Mouse (Mus musculus): ENCODE measurements around the gene Trmt10c.
A peak's percentile ranks its signal among the peaks of the same experiment; 100 is the strongest.

Trmt10c gene

DNA sequence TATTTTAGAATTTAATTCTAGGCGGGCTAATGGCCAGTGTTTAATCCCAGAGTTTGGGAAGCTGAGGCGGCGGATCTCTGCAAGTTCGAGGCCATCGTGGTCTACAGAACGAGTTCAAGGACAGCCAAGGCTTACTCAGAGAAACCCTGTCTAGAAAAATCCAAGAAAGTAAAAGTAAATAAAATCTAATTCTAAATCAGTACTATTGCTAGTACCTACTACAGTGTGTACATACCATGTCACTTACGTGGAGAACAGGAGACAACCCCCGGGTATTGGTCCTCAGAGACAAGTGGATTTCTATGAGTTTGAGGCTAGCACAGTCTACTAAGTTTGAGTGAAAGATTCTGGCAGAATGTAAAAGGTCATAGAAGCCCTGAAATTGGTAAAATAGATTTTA lies 471 bp upstream of the Trmt10c start:
- DNase-seq (ENCODE audit: low read depth), result no peak

DNA sequence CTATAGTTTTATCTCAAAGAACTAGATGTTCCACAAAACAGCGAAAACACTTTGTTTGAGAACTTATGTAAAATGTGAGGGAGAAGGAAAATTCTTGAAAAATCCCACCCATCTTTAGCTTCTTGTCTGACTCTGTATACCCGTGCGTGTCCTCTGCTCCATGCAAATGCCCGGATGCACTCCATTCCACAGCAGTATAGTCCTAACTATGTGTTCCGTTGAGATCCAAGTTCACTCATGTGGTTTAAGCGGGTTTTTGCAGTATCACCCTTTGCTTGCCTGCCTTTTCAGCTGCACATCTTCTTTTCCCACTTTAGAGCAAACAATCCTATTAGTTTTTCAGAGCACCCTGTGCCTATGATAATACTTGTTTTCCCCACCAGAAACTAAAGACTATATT lies 1.1 kb downstream of the Trmt10c start:
- peak; percentile 58 for DNase-seq (ENCODE audit: low read depth)

DNA sequence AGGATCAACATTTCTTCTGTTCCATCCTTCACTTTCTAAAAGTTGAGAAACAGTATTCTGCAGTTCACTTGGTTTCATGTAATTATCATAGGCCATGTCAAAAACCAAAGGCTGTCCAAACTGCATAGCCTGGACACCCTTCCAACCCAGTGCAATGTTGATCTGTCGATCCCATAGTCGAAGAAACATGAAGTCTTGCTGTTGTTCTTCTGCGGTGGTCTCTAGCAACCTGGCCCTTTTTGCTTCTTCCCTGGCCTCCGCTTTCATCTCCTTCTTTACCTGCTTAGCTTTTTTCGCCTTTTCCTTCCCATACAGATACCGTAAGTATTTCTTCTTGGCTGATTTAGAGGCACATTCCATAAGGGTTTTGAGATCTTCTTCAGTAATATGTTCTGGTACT lies 3.1 kb downstream of the Trmt10c start:
- no peak for DNase-seq (ENCODE audit: low read depth)

DNA sequence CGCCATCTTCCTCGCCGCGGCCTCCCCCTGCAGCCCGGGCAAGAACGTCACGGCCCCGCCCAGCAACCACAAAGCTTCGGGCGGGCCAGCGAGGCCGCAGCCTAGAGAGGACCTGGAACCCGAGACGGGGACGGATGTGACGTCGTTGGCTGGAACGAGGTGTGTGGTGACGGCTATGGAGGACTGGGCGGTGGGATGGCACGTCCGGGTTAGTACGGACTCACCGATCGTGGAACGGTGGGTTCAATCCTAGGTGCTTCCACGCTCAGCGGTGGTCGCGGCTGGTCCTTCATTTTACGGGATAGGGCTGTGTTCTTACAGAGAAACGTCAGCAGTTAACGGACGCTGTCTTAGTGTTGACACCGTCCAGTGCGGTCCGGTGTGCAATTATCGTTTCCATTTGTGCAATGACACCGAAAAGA lies 7.9 kb downstream of the Trmt10c start, which contains the start of gene Pcnp:
Gene Pcnp (minus strand): TSS at position 79 of the 422 bp plus-strand sequence.
- DNase-seq (ENCODE audit: low read depth), result peak; percentile 98

DNA sequence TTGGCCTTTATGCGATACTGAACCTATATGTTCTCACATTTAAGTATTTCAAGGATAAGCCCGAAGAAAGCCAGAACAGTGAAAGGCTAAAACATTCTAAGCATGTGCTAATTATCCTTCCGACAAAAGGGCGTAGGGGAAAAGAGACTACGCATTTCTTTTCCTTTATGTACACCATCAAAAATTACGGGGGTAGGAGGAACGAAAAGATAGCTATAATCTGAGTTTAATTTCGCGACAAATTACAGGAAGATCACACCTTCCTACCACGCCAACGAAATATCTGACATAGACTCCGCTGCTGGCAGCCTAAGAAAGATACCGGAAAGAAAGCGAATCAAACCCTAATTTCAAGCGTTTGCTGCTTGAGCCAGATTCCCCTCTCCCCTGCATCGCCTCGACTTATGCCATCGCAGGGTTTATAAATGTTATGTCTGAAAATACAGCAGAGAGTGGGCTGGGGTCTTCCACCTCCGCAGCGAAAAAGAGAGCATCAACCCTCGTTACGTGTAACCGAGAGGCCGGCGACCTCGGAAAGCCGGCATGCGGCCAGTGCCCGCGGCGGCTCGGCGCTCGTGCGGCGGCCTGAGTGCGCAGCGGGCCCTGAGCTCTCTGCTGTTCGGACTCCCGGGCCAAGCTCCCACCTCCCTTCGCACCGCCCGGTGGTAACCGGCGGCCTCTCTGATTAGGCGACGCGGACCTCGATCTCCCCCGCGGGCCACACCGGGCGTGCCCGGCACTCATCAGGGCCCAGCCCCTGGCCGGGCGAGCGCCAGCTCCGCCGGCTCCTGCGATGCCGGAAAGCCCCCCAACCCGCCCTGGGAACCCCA lies 8.7 kb downstream of the Trmt10c start:
- peak; percentile 58 for DNase-seq (ENCODE audit: low read depth)

DNA sequence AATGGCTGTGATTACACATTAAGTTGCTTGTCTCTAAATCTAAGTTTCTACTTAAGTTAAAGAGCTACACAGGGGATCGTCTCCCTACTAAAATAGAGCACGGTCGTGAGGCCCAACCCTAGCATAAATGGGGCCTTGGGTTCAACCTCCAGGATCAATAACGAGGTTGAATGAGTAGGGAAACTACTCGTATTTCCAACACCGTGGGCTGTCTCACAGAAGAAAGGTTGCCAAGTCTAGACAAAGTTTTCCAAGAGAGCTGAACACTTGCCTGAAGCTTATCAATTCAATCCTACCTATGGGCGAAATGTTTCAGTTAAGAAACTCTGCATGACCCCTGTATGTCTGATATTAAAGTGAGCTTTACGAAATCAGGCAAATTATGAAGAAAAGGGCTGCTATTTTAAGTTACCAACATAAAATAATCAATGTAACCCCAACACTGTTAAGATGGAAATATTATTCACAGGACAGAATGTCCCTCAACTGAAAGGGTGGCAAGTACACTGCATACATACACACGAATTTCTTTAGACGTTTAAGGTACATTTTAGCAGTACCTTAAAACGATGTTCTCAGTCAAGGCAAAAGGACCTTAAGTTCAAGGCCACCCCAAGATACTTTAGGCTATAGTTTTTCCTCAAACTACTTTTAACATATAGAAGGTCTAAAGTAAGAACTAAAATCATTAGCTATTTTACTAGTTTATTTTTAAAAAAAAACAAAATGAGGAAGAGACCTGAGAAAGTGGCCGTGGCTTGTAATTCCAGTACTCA lies 9.6 kb downstream of the Trmt10c start:
- no peak for DNase-seq (ENCODE audit: low read depth)

DNA sequence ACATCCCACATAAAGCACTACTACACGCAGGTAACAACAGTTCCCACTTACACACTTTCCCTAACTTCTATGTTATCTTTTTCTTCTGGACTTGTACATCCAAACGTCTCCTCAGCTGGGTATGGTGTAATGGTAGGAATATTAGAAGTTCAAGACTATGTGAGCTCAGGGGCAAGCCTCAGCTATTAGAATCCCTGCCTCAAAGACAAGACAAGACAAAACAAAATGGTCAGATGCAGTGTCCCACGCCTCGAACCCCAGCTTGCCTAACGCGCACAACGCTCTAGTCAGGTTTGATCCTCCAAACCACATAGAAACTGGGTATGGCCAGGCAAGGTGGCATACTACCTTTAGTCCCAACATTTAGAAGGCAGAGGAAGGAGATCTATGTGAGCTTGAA lies 18.0 kb downstream of the Trmt10c start:
- no peak for DNase-seq (ENCODE audit: low read depth)

DNA sequence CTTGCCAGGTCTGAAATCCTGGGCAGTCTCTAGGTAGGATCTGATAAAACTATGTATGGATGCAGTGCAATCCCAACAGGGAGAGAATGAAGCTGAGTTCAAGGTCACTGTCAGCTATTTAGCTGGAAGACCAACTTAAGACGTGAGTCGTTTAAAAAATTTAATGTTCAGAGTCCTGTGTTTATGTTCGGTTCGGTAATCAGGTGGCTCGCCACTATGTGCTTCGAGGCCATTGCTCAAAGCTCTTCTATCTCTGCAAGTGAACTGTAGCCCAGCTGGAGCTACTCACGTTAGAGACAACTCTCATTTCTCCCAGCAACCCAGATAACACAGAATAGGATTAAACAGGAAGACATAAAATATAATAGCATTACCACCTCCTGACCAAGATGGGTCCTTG lies 23.5 kb downstream of the Trmt10c start:
- DNase-seq (ENCODE audit: low read depth), result no peak

DNA sequence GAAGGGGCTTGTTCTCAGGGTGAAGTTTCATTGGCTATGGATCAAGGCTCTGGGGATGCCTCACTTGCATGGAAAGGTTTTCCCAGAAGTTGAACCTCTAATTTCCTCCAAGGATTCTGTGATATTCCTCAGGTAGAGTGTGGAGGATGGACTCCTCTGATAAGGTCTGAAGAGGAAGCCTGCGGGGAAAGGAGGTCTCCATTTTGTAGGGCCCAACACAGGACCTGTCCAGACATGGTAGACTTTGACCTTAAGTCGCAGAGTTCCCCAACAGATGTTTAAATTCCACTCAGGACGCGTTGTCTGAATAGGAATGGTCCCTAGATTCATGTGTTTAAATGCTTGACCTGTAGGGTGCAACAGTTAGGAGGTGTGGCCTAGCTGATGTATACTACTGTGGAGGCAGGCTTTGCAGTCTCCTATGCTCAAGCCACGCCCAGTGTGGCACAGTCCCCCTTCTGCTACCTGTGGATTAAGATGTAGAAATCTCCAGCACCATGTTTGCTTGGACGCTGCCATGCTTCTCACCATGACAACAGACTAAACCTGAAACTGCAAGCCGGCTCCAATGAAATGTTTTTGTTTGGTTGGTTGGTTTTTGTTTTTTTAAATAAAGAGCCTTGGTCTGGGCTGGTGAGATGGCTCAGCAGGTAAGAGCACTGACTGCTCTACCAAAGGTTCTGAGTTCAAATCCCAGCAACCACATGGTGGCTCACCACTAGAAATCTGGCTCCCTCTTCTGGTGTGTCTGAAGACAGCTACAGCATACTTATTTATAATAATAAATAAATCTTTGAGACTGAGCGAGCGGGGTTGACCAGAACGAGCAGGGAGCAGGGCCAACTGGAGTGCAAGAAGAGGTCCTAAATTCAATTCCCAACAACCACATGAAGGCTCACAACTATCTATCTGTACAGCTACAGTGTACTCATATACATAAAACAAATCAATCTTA lies 24.6 kb downstream of the Trmt10c start:
- no peak for DNase-seq (ENCODE audit: low read depth)

DNA sequence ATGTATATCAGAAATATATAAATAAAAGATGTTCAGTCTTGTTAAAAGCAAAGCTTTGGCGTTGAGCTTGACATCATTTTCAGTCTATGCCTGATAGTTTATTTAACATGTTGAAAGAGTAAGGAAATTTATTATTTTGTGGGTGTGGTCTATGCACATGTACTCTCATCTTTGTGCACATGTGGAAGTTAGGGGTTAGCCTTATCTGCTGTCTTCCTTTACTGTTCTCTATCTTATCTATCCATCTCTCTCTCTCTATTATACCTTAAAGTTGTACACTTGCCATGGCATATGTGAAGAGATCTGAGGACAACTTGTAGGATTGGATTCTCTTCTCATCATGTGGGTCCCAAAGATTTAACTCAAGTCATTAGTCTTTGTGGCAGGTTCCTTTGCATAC lies 28.8 kb downstream of the Trmt10c start:
- peak; percentile 48 for DNase-seq (ENCODE audit: low read depth)

DNA sequence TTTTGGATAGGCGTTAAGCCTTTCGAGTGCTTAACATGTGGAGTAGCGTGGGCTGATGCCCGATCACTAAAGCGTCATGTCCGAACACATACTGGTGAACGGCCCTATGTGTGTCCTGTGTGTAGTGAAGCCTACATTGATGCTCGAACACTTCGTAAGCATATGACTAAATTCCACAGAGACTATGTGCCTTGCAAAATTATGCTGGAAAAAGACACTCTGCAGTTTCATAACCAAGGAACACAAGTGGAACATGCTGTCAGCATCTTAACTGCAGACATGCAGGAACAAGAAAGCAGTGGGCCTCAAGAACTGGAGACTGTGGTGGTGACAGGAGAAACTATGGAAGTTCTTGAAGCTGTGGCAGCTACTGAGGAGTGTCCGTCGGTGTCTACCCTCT lies 30.8 kb downstream of the Trmt10c start:
- no peak for DNase-seq (ENCODE audit: low read depth)

DNA sequence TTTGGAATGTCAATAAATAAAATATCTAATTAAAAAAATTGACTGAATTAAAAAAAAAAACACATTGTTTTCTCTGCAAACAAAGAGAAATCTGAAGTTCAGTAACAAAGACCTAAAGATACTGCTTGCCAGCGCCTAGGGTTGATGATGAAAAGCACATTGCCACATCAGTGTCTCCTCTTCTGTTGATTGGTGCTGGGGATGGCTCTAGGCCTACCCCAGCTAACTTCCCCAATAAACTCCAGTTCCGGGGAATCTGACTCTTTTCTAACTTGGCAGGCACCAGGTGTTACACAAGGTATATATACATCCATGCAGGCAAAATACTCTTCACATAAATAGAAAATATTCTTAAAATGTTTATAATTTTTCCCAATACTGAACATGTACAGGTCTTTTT lies 43.4 kb downstream of the Trmt10c start:
- no peak for DNase-seq (ENCODE audit: low read depth)

DNA sequence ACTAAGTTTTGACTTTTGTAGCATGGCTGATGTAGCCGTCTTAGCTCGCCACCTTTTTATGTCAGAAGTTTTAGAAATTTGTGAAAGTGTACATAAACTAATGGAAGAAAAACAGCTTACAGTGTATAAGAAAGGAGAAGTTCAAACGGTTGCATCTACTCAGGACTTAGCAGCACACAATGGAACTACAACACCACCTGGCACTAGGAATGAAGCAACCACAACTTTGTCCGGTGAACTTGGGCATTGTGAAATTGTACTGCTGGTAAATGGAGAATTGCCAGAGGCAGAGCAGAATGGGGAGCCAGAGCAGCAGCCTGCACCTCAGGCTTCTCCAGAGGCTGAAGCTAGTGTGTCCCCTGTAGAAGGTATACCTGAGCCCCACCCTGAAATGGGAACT lies 47.3 kb downstream of the Trmt10c start:
- peak; percentile 63 for DNase-seq (ENCODE audit: low read depth)

DNA sequence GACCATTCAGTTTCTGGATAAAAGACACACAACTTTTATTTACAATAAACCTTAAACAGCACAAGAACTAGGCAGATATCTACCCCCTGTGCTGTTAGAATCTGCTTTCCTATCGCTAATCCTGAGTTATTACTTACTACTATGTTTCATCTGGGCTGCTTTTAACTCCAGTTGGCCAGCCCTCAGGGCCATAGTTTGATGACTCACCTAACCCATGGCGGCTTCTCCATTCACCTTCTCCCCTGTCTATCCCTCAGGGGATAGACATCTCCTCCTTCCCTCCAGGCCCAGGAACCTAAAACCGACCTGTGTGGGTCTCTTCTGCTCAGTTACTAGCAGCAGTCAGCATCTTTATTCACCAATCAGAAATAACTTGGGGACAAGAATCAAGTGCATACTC lies 51.6 kb downstream of the Trmt10c start:
- no peak for DNase-seq (ENCODE audit: low read depth)

All from 416B (cell line).